Mouse (Mus musculus) MN1 (cell line): ENCODE data around the gene Prm1.
"Not testable (repeated sequence)": the region's sequence is repeated elsewhere in the genome, so short reads cannot be mapped to it uniquely, and the experiment has no call there.

ENCODE experiments used
- DNase-seq: peaks from one replicate; pipeline ENCODE4 v3.0.0-alpha.2; 2016; ENCODE audit warnings: low spot score

Gene Prm1

GRCm38 (mm10) chr16:10805789-10806527 lies at the start of gene Prm1:
Gene Prm1 (minus strand): TSS chr16:10805839.
- no peak for DNase-seq

- DNase-seq: not testable (repeated sequence)
Measured at GRCm38 (mm10) chr16:10852216-10852615, 46.6 kb upstream of the Prm1 start.

- no peak for DNase-seq
Measured at GRCm38 (mm10) chr16:10850905-10851304, 45.3 kb upstream of the Prm1 start.

GRCm38 (mm10) chr16:10849965-10850861 lies 44.6 kb upstream of the Prm1 start:
- DNase-seq: no peak

GRCm38 (mm10) chr16:10846503-10846902 lies 40.9 kb upstream of the Prm1 start:
- peak; percentile 74 for DNase-seq

GRCm38 (mm10) chr16:10845952-10846351 lies 40.3 kb upstream of the Prm1 start:
- no peak for DNase-seq

- DNase-seq: no peak
Measured at GRCm38 (mm10) chr16:10844319-10844670, 38.7 kb upstream of the Prm1 start.

GRCm38 (mm10) chr16:10843486-10844318 lies 38.1 kb upstream of the Prm1 start:
- DNase-seq: peak; percentile 25

GRCm38 (mm10) chr16:10842282-10842855 lies 36.7 kb upstream of the Prm1 start:
- peak; percentile 20 for DNase-seq

GRCm38 (mm10) chr16:10840018-10840417 lies 34.4 kb upstream of the Prm1 start:
- no peak for DNase-seq

- peak; percentile 66 for DNase-seq
Measured at GRCm38 (mm10) chr16:10838487-10839245, 33.0 kb upstream of the Prm1 start.

- no peak for DNase-seq
Measured at GRCm38 (mm10) chr16:10837903-10838302, 32.3 kb upstream of the Prm1 start.

GRCm38 (mm10) chr16:10837250-10837649 lies 31.6 kb upstream of the Prm1 start:
- DNase-seq: peak; percentile 34

GRCm38 (mm10) chr16:10836388-10836787 lies 30.7 kb upstream of the Prm1 start:
- no peak for DNase-seq

- DNase-seq: peak; percentile 84
Measured at GRCm38 (mm10) chr16:10834911-10835587, 29.4 kb upstream of the Prm1 start, which contains the start of gene Rmi2. Gene Rmi2 (plus strand): TSS chr16:10835059.

- no peak for DNase-seq
Measured at GRCm38 (mm10) chr16:10834542-10834910, 28.9 kb upstream of the Prm1 start.

GRCm38 (mm10) chr16:10828461-10828805 lies 22.8 kb upstream of the Prm1 start:
- DNase-seq: no peak

GRCm38 (mm10) chr16:10827766-10828460 lies 22.3 kb upstream of the Prm1 start:
- DNase-seq: no peak

- no peak for DNase-seq
Measured at GRCm38 (mm10) chr16:10827269-10827668, 21.6 kb upstream of the Prm1 start.

- no peak for DNase-seq
Measured at GRCm38 (mm10) chr16:10825840-10826239, 20.2 kb upstream of the Prm1 start.
